Mouse (Mus musculus) hindbrain, embryonic 14.5 days (tissue): ENCODE measurements around the gene Epn3. TPM values are rescaled to one million over a fixed set of nuclear protein-coding genes. Genes with fewer than 3 reads are reported as not detected.
A peak's percentile ranks its signal among the peaks of the same experiment; 100 is the strongest.

Source experiments
- ATAC-seq: fragments of 200-750 bp; cut with Nextera tagmentation; 2 replicates; pipeline ENCODE4 v1.8.0; 2017; ENCODE audit warnings: moderate number of reproducible peaks, mild to moderate bottlenecking, moderate TSS enrichment, moderate library complexity; ENCODE audit not compliant: low FRiP score
- DNase-seq: peaks from one replicate; pipeline ENCODE4 v3.0.0-alpha.2; 2015; ENCODE audit warnings: low spot score
- H3K27ac ChIP-seq: fragments of 300-500 bp; sonication (generic); 2 replicates; pipeline ENCODE4 v1.5.1; 2014; ENCODE audit warnings: mild to moderate bottlenecking, moderate library complexity
- H3K27me3 ChIP-seq: fragments of 300-500 bp; sonication (generic); 2 replicates; pipeline ENCODE4 v1.6.1; 2014; ENCODE audit warnings: mild to moderate bottlenecking, low read length, mixed read lengths; ENCODE audit not compliant: control insufficient read depth, insufficient read depth
- H3K36me3 ChIP-seq: fragments of 300-500 bp; sonication (generic); replicated peaks from 2 replicates; pipeline ENCODE4 v1.6.1; 2014; ENCODE audit not compliant: control insufficient read depth, insufficient read depth
- H3K4me1 ChIP-seq: fragments of 300-500 bp; sonication (generic); replicated peaks from 2 replicates; pipeline ENCODE4 v1.6.1; 2014; ENCODE audit warnings: antibody characterized with exemption, low read length, mixed read lengths; ENCODE audit not compliant: control insufficient read depth, insufficient read depth
- H3K4me2 ChIP-seq: fragments of 300-500 bp; sonication (generic); replicated peaks from 2 replicates; pipeline ENCODE4 v1.6.1; 2014; ENCODE audit warnings: mild to moderate bottlenecking, moderate library complexity
- H3K4me3 ChIP-seq: fragments of 300-500 bp; sonication (generic); replicated peaks from 2 replicates; pipeline ENCODE4 v1.5.1; 2014; ENCODE audit warnings: mild to moderate bottlenecking, low read length
- H3K9ac ChIP-seq: fragments of 300-500 bp; sonication (generic); 2 replicates; pipeline ENCODE4 v1.6.1; 2014
- H3K9me3 ChIP-seq: fragments of 300-500 bp; sonication (generic); 2 replicates; pipeline ENCODE4 v1.6.1; 2016; ENCODE audit warnings: low read length; ENCODE audit not compliant: control insufficient read depth
- WGBS: fragments of 180-500 bp; shearing (Covaris S2); extraction: QIAGEN DNeasy Blood & Tissue Kit; methylation state at CpG from one replicate; pipeline ENCODE4 v1.1.7; 2014; 5-methylcytosine and 5-hydroxymethylcytosine counted together
- polyA plus RNA-seq: library from polyadenylated mRNA; unstranded; fragments of >200 nt; fragmentation: Nextera tagmentation; extraction: Ambion mirVana; gene quantifications from 2 replicates; pipeline ENCODE4 v1.2.1, GENCODE M21; 2014

Epn3 gene
- polyA plus RNA-seq, 1 experiment from 2014 or later: 2.0 TPM

GRCm38 (mm10) chr11:94449239-94449638, 50.5 kb downstream of the Epn3 start:
- H3K9ac ChIP-seq: no peak overlapping the region
- no peak overlapping the region for H3K4me3 ChIP-seq
- H3K27me3 ChIP-seq: no peaks in the 10 kb centered on the region
- DNase-seq (no peak), ATAC-seq (peak; percentile 34; the same call in 1 of the 2 replicates)
- no peak overlapping the region for H3K4me2 ChIP-seq
- peaks cover 26% of the 10 kb centered on the region for H3K4me1 ChIP-seq
- 0 out of 2 replicates have a peak overlapping the region, but pooled peaks have one; percentile 15 for H3K27ac ChIP-seq
- WGBS: 40% methylated on average over 8 of the region's 8 CpGs
- H3K9me3 ChIP-seq: no peaks in the 10 kb centered on the region
- H3K36me3 ChIP-seq: peaks cover 5% of the 10 kb centered on the region; the same call in 1 of the 2 replicates

- H3K4me1 ChIP-seq: peaks cover 43% of the 10 kb centered on the region
- 11% methylated on average over 3 of the region's 3 CpGs for WGBS
- H3K9me3 ChIP-seq: no peaks in the 10 kb centered on the region
- no peak for ATAC-seq
- no peak overlapping the region for H3K9ac ChIP-seq
- peaks cover 14% of the 10 kb centered on the region; the same call in 1 of the 2 replicates for H3K36me3 ChIP-seq
- H3K27ac ChIP-seq: no peak overlapping the region
- H3K4me2 ChIP-seq: no peak overlapping the region
- DNase-seq: no peak
- no peaks in the 10 kb centered on the region for H3K27me3 ChIP-seq
- no peak overlapping the region for H3K4me3 ChIP-seq
Observed at GRCm38 (mm10) chr11:94447017-94447416, 52.8 kb downstream of the Epn3 start.

- Histone ChIP-seq H3K4me1 (peaks cover 60% of the 10 kb centered on the region), H3K4me2 (no peak overlapping the region), H3K27ac (peak overlapping the region; percentile 16; the same call in 1 of the 2 replicates), H3K36me3 (peaks cover 14% of the 10 kb centered on the region; the same call in 1 of the 2 replicates), H3K27me3 (no peaks in the 10 kb centered on the region), H3K9ac (no peak overlapping the region), H3K9me3 (no peaks in the 10 kb centered on the region), H3K4me3 (no peak overlapping the region)
- ATAC-seq (no peak), DNase-seq (no peak)
- WGBS: 25% methylated on average over 4 of the region's 4 CpGs
Observed at GRCm38 (mm10) chr11:94445300-94445699, 54.5 kb downstream of the Epn3 start.

- peaks cover 65% of the 10 kb centered on the region for H3K4me1 ChIP-seq
Observed at GRCm38 (mm10) chr11:94444829-94445228, 54.9 kb downstream of the Epn3 start.

GRCm38 (mm10) chr11:94441752-94442151, 58.0 kb downstream of the Epn3 start:
- 53% methylated on average over 9 of the region's 9 CpGs for WGBS
- peak overlapping the region; percentile 3; the same call in 1 of the 2 replicates for H3K27ac ChIP-seq
- DNase-seq: no peak
- peaks cover 23% of the 10 kb centered on the region for H3K36me3 ChIP-seq
- 0 out of 2 replicates have a peak overlapping the region, but pooled peaks have one; percentile 16 for H3K9ac ChIP-seq
- no peak overlapping the region for H3K4me2 ChIP-seq
- H3K9me3 ChIP-seq: no peaks in the 10 kb centered on the region
- H3K4me3 ChIP-seq: no peak overlapping the region
- H3K4me1 ChIP-seq: peaks cover 63% of the 10 kb centered on the region
- no peak for ATAC-seq
- H3K27me3 ChIP-seq: no peaks in the 10 kb centered on the region

More at GRCm38 (mm10) chr11:94444829-94445228, 54.9 kb downstream of the Epn3 start:
- H3K27ac ChIP-seq: peak overlapping the region; percentile 16; the same call in 1 of the 2 replicates
- H3K4me3 ChIP-seq: no peak overlapping the region
- H3K27me3 ChIP-seq: no peaks in the 10 kb centered on the region
- ATAC-seq: no peak
- no peak overlapping the region for H3K4me2 ChIP-seq
- peaks cover 14% of the 10 kb centered on the region; the same call in 1 of the 2 replicates for H3K36me3 ChIP-seq
- DNase-seq: no peak
- H3K9me3 ChIP-seq: no peaks in the 10 kb centered on the region
- WGBS: 41% methylated on average over 5 of the region's 5 CpGs
- H3K9ac ChIP-seq: no peak overlapping the region

- Histone ChIP-seq H3K9ac (0 out of 2 replicates have a peak overlapping the region, but pooled peaks have one; percentile 28), H3K4me2 (0 out of 2 replicates have a peak overlapping the region, but pooled peaks have one; percentile 7), H3K36me3 (peaks cover 25% of the 10 kb centered on the region), H3K9me3 (no peaks in the 10 kb centered on the region), H3K4me3 (no peak overlapping the region), H3K4me1 (peaks cover 60% of the 10 kb centered on the region), H3K27ac (peak overlapping the region; percentile 76), H3K27me3 (no peaks in the 10 kb centered on the region)
- WGBS: 31% methylated on average over 7 of the region's 7 CpGs
- DNase-seq (peak; percentile 53), ATAC-seq (0 out of 2 replicates have a peak, but pooled peaks have one; percentile 31)
Observed at GRCm38 (mm10) chr11:94441122-94441521, 58.7 kb downstream of the Epn3 start.

- ATAC-seq: 0 out of 2 replicates have a peak, but pooled peaks have one; percentile 36
- Histone ChIP-seq H3K27ac (peak overlapping the region; percentile 76), H3K36me3 (peaks cover 25% of the 10 kb centered on the region), H3K27me3 (no peaks in the 10 kb centered on the region), H3K4me2 (no peak overlapping the region), H3K4me1 (peaks cover 53% of the 10 kb centered on the region), H3K9me3 (no peaks in the 10 kb centered on the region), H3K4me3 (no peak overlapping the region), H3K9ac (peak overlapping the region; percentile 28; the same call in 1 of the 2 replicates)
- no peak for DNase-seq
- 40% methylated on average over 6 of the region's 6 CpGs for WGBS
Observed at GRCm38 (mm10) chr11:94440421-94440820, 59.4 kb downstream of the Epn3 start.

Other genes with a start within 250 kb of the Epn3 start
- gene Gm21885, start 218.1 kb downstream of the Epn3 start, polyA plus RNA-seq: 0.38 TPM in 1 of 2 replicates, not detected in the other
- gene Luc7l3, start 178.0 kb downstream of the Epn3 start, polyA plus RNA-seq: 94.9 and 105 TPM in 2 replicates
- gene Ankrd40, start 172.0 kb downstream of the Epn3 start, polyA plus RNA-seq: 12.8 and 12.9 TPM in 2 replicates
- gene Abcc3, start 107.0 kb downstream of the Epn3 start, polyA plus RNA-seq: 0.85 and 1.1 TPM in 2 replicates
- gene Cacna1g, start 25.8 kb downstream of the Epn3 start, polyA plus RNA-seq: 18.6 and 22.8 TPM in 2 replicates
- gene Spata20, start 13.8 kb downstream of the Epn3 start, polyA plus RNA-seq: 0.33 and 1.3 TPM in 2 replicates
- 3.3 and 5.1 TPM in 2 replicates for gene Mycbpap, start 21.8 kb upstream of the Epn3 start, polyA plus RNA-seq
- 6.5 and 7.5 TPM in 2 replicates for gene Rsad1, start 49.3 kb upstream of the Epn3 start, polyA plus RNA-seq
- 0.15 and 0.37 TPM in 2 replicates for gene Chad, start 65.1 kb upstream of the Epn3 start, polyA plus RNA-seq
- gene Acsf2, start 101.9 kb upstream of the Epn3 start, polyA plus RNA-seq: 2.1 and 2.5 TPM in 2 replicates
- gene Lrrc59, start 129.8 kb upstream of the Epn3 start, polyA plus RNA-seq: 132 and 139 TPM in 2 replicates
- gene Mrpl27, start 153.8 kb upstream of the Epn3 start, polyA plus RNA-seq: 118 and 140 TPM in 2 replicates
- gene Eme1, start 154.0 kb upstream of the Epn3 start, polyA plus RNA-seq: 3.1 and 4.2 TPM in 2 replicates
- gene Xylt2, start 177.5 kb upstream of the Epn3 start, polyA plus RNA-seq: 13.2 and 14.8 TPM in 2 replicates
- gene Gm11541, start 204.5 kb upstream of the Epn3 start, polyA plus RNA-seq: 0.27 TPM in 1 of 2 replicates, not detected in the other
- not detected in 2 replicates for gene Cdc34b, start 241.8 kb upstream of the Epn3 start, polyA plus RNA-seq